ENCODE assay signal across 24 mouse cellular contexts in the genomic region with DNA sequence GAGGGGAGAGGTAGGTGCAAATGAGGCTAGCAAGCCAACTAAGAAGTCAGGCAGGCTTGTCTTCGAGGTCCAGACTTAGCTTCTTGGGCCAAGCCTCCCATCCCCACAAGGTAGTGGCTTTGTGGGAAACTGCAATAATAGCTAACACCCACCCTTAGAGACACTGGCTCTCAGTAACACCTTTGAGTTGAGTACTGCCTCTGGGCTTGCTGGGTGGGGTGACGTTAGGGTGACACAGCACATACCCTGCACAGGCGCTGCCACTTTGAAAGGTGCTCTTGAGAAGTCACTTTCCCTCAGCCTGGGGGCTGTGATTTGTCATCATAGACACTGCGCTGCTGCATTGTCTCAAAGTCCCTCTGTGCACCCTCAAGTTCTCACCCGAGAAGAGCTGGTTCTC. TPM values are rescaled to one million over a fixed set of nuclear protein-coding genes. Genes with fewer than 3 reads are reported as not detected.
DNase-seq lines count a peak whose midpoint lies in the region; ATAC-seq and TF ChIP-seq lines count a peak whose summit lies in the region.
"Had no signal": no experiment of that assay in that cellular context is flagged by ENCODE, and none has a peak within 500 bp of the region (broad histone marks: within the 10 kb centered on the region; RNA-seq: fewer than 3 reads in every experiment).

No protein-coding gene starts in this region.

- peak overlapping the region; percentile 25; the same call in 1 of the 2 replicates for H3K9ac ChIP-seq in embryonic facial prominence, embryonic 14.5 days (ENCODE audit: low read depth, low read length)
- 0 out of 2 replicates have a peak overlapping the region, but pooled peaks have one; percentile 38 for H3K9ac ChIP-seq in heart, embryonic 16.5 days (ENCODE audit: low read length)
- H3K9ac ChIP-seq in liver, embryonic 12.5 days: peak overlapping the region; percentile 51
- H3K9ac ChIP-seq: hindbrain, embryonic 13.5 days; midbrain, embryonic 12.5 days; neural tube, embryonic 15.5 days had no signal

- H3K27ac ChIP-seq in embryonic facial prominence, embryonic 14.5 days (replicated peaks; ENCODE audit: low read depth, low read length): no peak overlapping the region
- no peak overlapping the region for H3K27ac ChIP-seq in embryonic facial prominence, embryonic 10.5 days (replicated peaks)
- no peak overlapping the region for H3K27ac ChIP-seq in heart, embryonic 16.5 days (ENCODE audit: low read length)
- peak overlapping the region; percentile 77 for H3K27ac ChIP-seq in liver, embryonic 12.5 days
- no peak overlapping the region for H3K27ac ChIP-seq in thymus, adult 2 months (ENCODE audit: control insufficient read depth, insufficient read depth, low read length)
- H3K27ac ChIP-seq: hindbrain, embryonic 13.5 days; midbrain, embryonic 12.5 days; neural tube, embryonic 15.5 days had no signal

- no peak overlapping the region for H3K4me3 ChIP-seq in embryonic facial prominence, embryonic 14.5 days (ENCODE audit: low read depth, low read length)
- no peak overlapping the region for H3K4me3 ChIP-seq in embryonic facial prominence, embryonic 10.5 days
- no peak overlapping the region for H3K4me3 ChIP-seq in heart, embryonic 16.5 days (ENCODE audit: low read length)
- H3K4me3 ChIP-seq in liver, embryonic 12.5 days: no peak overlapping the region
- no peak overlapping the region for H3K4me3 ChIP-seq in thymus, adult 2 months (ENCODE audit: control insufficient read depth, insufficient read depth, low read length)
- H3K4me3 ChIP-seq: hindbrain, embryonic 13.5 days; midbrain, embryonic 12.5 days; neural tube, embryonic 15.5 days had no signal

- no peaks in the 10 kb centered on the region for H3K4me1 ChIP-seq in embryonic facial prominence, embryonic 14.5 days (ENCODE audit: control insufficient read depth, insufficient read depth, low read length)
- peaks cover 15% of the 10 kb centered on the region for H3K4me1 ChIP-seq in embryonic facial prominence, embryonic 10.5 days
- peaks cover 27% of the 10 kb centered on the region for H3K4me1 ChIP-seq in heart, embryonic 16.5 days (ENCODE audit: control insufficient read depth, insufficient read depth, low read length)
- peaks cover 84% of the 10 kb centered on the region for H3K4me1 ChIP-seq in liver, embryonic 12.5 days
- peaks cover 3% of the 10 kb centered on the region; the same call in 1 of the 2 replicates for H3K4me1 ChIP-seq in thymus, adult 2 months (replicated peaks; ENCODE audit: control insufficient read depth, insufficient read depth, low read length)
- H3K4me1 ChIP-seq: neural tube, embryonic 15.5 days had no signal

- no peak overlapping the region for H3K4me2 ChIP-seq in embryonic facial prominence, embryonic 14.5 days (ENCODE audit: low read depth, low read length)
- no peak overlapping the region for H3K4me2 ChIP-seq in heart, embryonic 16.5 days (ENCODE audit: low read depth, low read length)
- H3K4me2 ChIP-seq in liver, embryonic 12.5 days: peak overlapping the region; percentile 39
- H3K4me2 ChIP-seq: hindbrain, embryonic 13.5 days; midbrain, embryonic 12.5 days; neural tube, embryonic 15.5 days had no signal

- no peak for ATAC-seq in embryonic facial prominence, embryonic 14.5 days (ENCODE audit: low read depth)
- no peak for ATAC-seq in heart, embryonic 16.5 days (replicated peaks; ENCODE audit: extremely low read depth, insufficient read depth, low FRiP score)
- ATAC-seq in liver, embryonic 12.5 days: peak; percentile 79
- ATAC-seq: forebrain, embryonic 14.5 days had no signal

- no peak for TF ChIP-seq CTCF in thymus, adult 2 months (IDR thresholded peaks at IDR 0.05; ENCODE audit: borderline replicate concordance, control insufficient read depth, extremely low read depth, insufficient read depth, low read length, poor library complexity)

- no peaks in the 10 kb centered on the region for H3K27me3 ChIP-seq in embryonic facial prominence, embryonic 14.5 days (replicated peaks; ENCODE audit: control insufficient read depth, insufficient read depth, low read length)
- no peaks in the 10 kb centered on the region for H3K27me3 ChIP-seq in embryonic facial prominence, embryonic 10.5 days (replicated peaks; ENCODE audit: low read depth, poor library complexity, severe bottlenecking)
- H3K27me3 ChIP-seq in heart, embryonic 16.5 days (ENCODE audit: control insufficient read depth, insufficient read depth, low read length): no peaks in the 10 kb centered on the region
- no peaks in the 10 kb centered on the region for H3K27me3 ChIP-seq in liver, embryonic 12.5 days (replicated peaks)
- H3K27me3 ChIP-seq in thymus, adult 2 months (ENCODE audit: control insufficient read depth, insufficient read depth, low read length): no peaks in the 10 kb centered on the region
- H3K27me3 ChIP-seq: hindbrain, embryonic 13.5 days; midbrain, embryonic 12.5 days; neural tube, embryonic 15.5 days had no signal

- no peak for DNase-seq in embryonic facial prominence, embryonic 14.5 days (ENCODE audit: low spot score)
- no peak for DNase-seq in embryonic facial prominence, embryonic 10.5 days (ENCODE audit: low spot score)
- no peak for DNase-seq in heart, postnatal 25 days (ENCODE audit: low spot score)
- DNase-seq in kidney, adult 9 months: no peak
- DNase-seq in thymus, adult 2 months: no peak
- DNase-seq in B cell, adult 2 months: no peak
- DNase-seq: cerebellum, adult 11-12 months; cerebellum, postnatal 10 days; gastrocnemius, postnatal 10 days; heart, adult 11 months; kidney, adult 2 months; kidney, postnatal 10 days; left cerebral cortex, postnatal 4 days; lung, adult 18-20 months; lung, postnatal 14 days; thymus, adult 18-20 months; thymus, postnatal 4 days had no signal

- peaks cover 6% of the 10 kb centered on the region; the same call in 1 of the 2 replicates for H3K36me3 ChIP-seq in embryonic facial prominence, embryonic 14.5 days (ENCODE audit: control insufficient read depth, insufficient read depth, low read length)
- peaks cover 4% of the 10 kb centered on the region; the same call in 1 of the 2 replicates for H3K36me3 ChIP-seq in embryonic facial prominence, embryonic 10.5 days (replicated peaks)
- H3K36me3 ChIP-seq in heart, embryonic 16.5 days (ENCODE audit: control insufficient read depth, insufficient read depth): 0 out of 2 replicates have a peak, but pooled peaks cover 2% of the 10 kb centered on the region
- H3K36me3 ChIP-seq in liver, embryonic 12.5 days: peaks cover 66% of the 10 kb centered on the region
- H3K36me3 ChIP-seq in thymus, adult 2 months (ENCODE audit: control insufficient read depth, insufficient read depth, low read length): no peaks in the 10 kb centered on the region

- 73% methylated on average over 5 of the region's 5 CpGs for WGBS in embryonic facial prominence, embryonic 14.5 days
- 84% methylated on average over 5 of the region's 5 CpGs for WGBS in embryonic facial prominence, embryonic 10.5 days
- 66% methylated on average over 5 of the region's 5 CpGs for WGBS in heart, embryonic 16.5 days
- 74% methylated on average over 5 of the region's 5 CpGs for WGBS in liver, embryonic 12.5 days (ENCODE audit: insufficient replicate concordance)
- WGBS in thymus, adult 2 months: 77% methylated on average over 5 of the region's 5 CpGs

- H3K9me3 ChIP-seq in embryonic facial prominence, embryonic 14.5 days (ENCODE audit: control insufficient read depth, low read length): no peaks in the 10 kb centered on the region
- no peaks in the 10 kb centered on the region for H3K9me3 ChIP-seq in embryonic facial prominence, embryonic 10.5 days
- H3K9me3 ChIP-seq in heart, embryonic 16.5 days (replicated peaks; ENCODE audit: control insufficient read depth, low read length): no peaks in the 10 kb centered on the region
- no peaks in the 10 kb centered on the region for H3K9me3 ChIP-seq in liver, embryonic 12.5 days (replicated peaks)
- H3K9me3 ChIP-seq: hindbrain, embryonic 13.5 days; midbrain, embryonic 12.5 days; neural tube, embryonic 15.5 days had no signal

- intact Hi-C loops in heart, postnatal 25 days (cut with DNase I): no loop called here

- TF ChIP-seq POLR2A in thymus, adult 2 months (IDR thresholded peaks at IDR 0.05; ENCODE audit: control insufficient read depth, extremely low read depth, insufficient read depth, low read length, poor library complexity): no peak

RNA-seq across cellular contexts. Expression of a gene that starts 11.6 kb away (rescaled TPM):
- 4.6 and 6.4 TPM in 2 replicates for polyA plus RNA-seq in embryonic facial prominence, embryonic 14.5 days (2014; fragmentation: Nextera tagmentation; extraction: Ambion mirVana)
- polyA plus RNA-seq in embryonic facial prominence, embryonic 10.5 days (2016; fragmentation: Nextera tagmentation; extraction: Ambion mirVana): 6.0 and 6.1 TPM in 2 replicates
- 3.7 and 4.3 TPM in 2 replicates for polyA plus RNA-seq in heart, embryonic 16.5 days (2015; fragmentation: Nextera tagmentation; extraction: Ambion mirVana)
- total RNA-seq in heart, postnatal 25 days (2021): 1 to 10 TPM; 8.3 to 9.4 TPM
- polyA plus RNA-seq in liver, embryonic 12.5 days (2016; fragmentation: Nextera tagmentation; extraction: Ambion mirVana): 11.1 and 11.9 TPM in 2 replicates
- 14.5 and 16.8 TPM in 2 replicates for polyA plus RNA-seq in thymus, adult 2 months (2012; rRNA removed)

RNA-seq across cellular contexts. Expression of a gene that starts 15.6 kb away (rescaled TPM):
- 9.6 and 10.7 TPM in 2 replicates for polyA plus RNA-seq in embryonic facial prominence, embryonic 14.5 days (2014; fragmentation: Nextera tagmentation; extraction: Ambion mirVana)
- polyA plus RNA-seq in embryonic facial prominence, embryonic 10.5 days (2016; fragmentation: Nextera tagmentation; extraction: Ambion mirVana): 5.0 and 7.3 TPM in 2 replicates
- polyA plus RNA-seq in heart, embryonic 16.5 days (2015; fragmentation: Nextera tagmentation; extraction: Ambion mirVana): 1.3 and 1.6 TPM in 2 replicates
- total RNA-seq in heart, postnatal 25 days (2021): under 1 TPM; 0.64 to 0.73 TPM
- polyA plus RNA-seq in liver, embryonic 12.5 days (2016; fragmentation: Nextera tagmentation; extraction: Ambion mirVana): 2.1 and 2.7 TPM in 2 replicates
- 0.71 and 1.5 TPM in 2 replicates for polyA plus RNA-seq in thymus, adult 2 months (2012; rRNA removed)
- total RNA-seq: megakaryocyte, adult 5-6 weeks had no signal

RNA-seq across cellular contexts. Expression of a gene that starts 24.3 kb away (rescaled TPM):
- 573 and 574 TPM in 2 replicates for polyA plus RNA-seq in embryonic facial prominence, embryonic 14.5 days (2014; fragmentation: Nextera tagmentation; extraction: Ambion mirVana)
- polyA plus RNA-seq in embryonic facial prominence, embryonic 10.5 days (2016; fragmentation: Nextera tagmentation; extraction: Ambion mirVana): 422 and 435 TPM in 2 replicates
- polyA plus RNA-seq in heart, embryonic 16.5 days (2015; fragmentation: Nextera tagmentation; extraction: Ambion mirVana): 522 and 538 TPM in 2 replicates
- total RNA-seq in heart, postnatal 25 days (2021): 100 to 1,000 TPM; 225 to 246 TPM
- polyA plus RNA-seq in liver, embryonic 12.5 days (2016; fragmentation: Nextera tagmentation; extraction: Ambion mirVana): 371 and 388 TPM in 2 replicates
- 977 and 1,122 TPM in 2 replicates for polyA plus RNA-seq in thymus, adult 2 months (2012; rRNA removed)

RNA-seq across cellular contexts. Expression of a gene that starts 26.9 kb away (rescaled TPM):
- 9.2 and 9.9 TPM in 2 replicates for polyA plus RNA-seq in embryonic facial prominence, embryonic 14.5 days (2014; fragmentation: Nextera tagmentation; extraction: Ambion mirVana)
- 23.0 and 24.8 TPM in 2 replicates for polyA plus RNA-seq in embryonic facial prominence, embryonic 10.5 days (2016; fragmentation: Nextera tagmentation; extraction: Ambion mirVana)
- polyA plus RNA-seq in heart, embryonic 16.5 days (2015; fragmentation: Nextera tagmentation; extraction: Ambion mirVana): 4.2 and 5.7 TPM in 2 replicates
- total RNA-seq in heart, postnatal 25 days (2021): 1 to 10 TPM; 1.7 to 2.2 TPM
- 12.3 and 12.6 TPM in 2 replicates for polyA plus RNA-seq in liver, embryonic 12.5 days (2016; fragmentation: Nextera tagmentation; extraction: Ambion mirVana)
- 17.6 and 20.0 TPM in 2 replicates for polyA plus RNA-seq in thymus, adult 2 months (2012; rRNA removed)

RNA-seq across cellular contexts. Expression of a gene that starts 30.2 kb away (rescaled TPM):
- 28.3 and 33.3 TPM in 2 replicates for polyA plus RNA-seq in embryonic facial prominence, embryonic 14.5 days (2014; fragmentation: Nextera tagmentation; extraction: Ambion mirVana)
- polyA plus RNA-seq in embryonic facial prominence, embryonic 10.5 days (2016; fragmentation: Nextera tagmentation; extraction: Ambion mirVana): 44.6 and 50.0 TPM in 2 replicates
- 25.2 and 28.0 TPM in 2 replicates for polyA plus RNA-seq in heart, embryonic 16.5 days (2015; fragmentation: Nextera tagmentation; extraction: Ambion mirVana)
- 1 to 10 TPM; 9.1 to 9.6 TPM for total RNA-seq in heart, postnatal 25 days (2021)
- polyA plus RNA-seq in liver, embryonic 12.5 days (2016; fragmentation: Nextera tagmentation; extraction: Ambion mirVana): 20.9 and 22.7 TPM in 2 replicates
- 48.2 and 57.6 TPM in 2 replicates for polyA plus RNA-seq in thymus, adult 2 months (2012; rRNA removed)
